Mouse (Mus musculus): Measurements from ENCODE around the gene Egfem1.

DNA sequence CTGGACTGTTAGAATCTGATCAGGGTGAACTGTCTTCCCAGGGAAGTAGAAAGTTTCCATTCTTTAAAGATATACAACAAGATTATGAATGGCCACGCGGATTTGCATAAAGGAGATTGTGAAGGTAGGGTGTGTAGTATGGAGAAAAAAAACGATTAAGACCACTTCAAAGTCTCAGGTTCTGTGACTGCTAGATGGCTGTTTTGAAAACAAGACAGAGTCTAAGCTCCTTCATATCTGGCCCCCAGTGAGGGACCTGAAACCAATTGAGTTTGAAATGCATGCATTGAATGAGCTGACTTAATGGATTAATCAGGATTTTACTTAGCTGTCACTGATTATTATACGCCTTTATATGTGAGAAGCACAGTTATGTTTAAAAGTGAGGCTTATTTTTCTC, 86.6 kb downstream of the Egfem1 start:
- TF ChIP-seq CTCF (IDR thresholded peaks at IDR 0.05; ENCODE audit: extremely low read depth, insufficient read depth, low read length), result no peak
- TF ChIP-seq POLR2A (IDR thresholded peaks at IDR 0.05; ENCODE audit: extremely low read depth, insufficient read depth, low read length), result no peak

Data from cortical plate, adult 2 months (tissue).